Mouse (Mus musculus): ENCODE measurements at regions not wholly inside any gene's neighbourhood (a gene's known extent, or its start where the extent isn't known, plus 50 kb on each side); places are given as distances from the start of the nearest gene placed in this dataset.
A peak's percentile ranks its signal among the peaks of the same experiment; 100 is the strongest.

- no peak for DNase-seq (ENCODE audit: low spot score in 2 of 2)
These were observed 152.8 kb upstream of the Pgrmc2 start for GRCm38 (mm10) chr3:41235610-41236009.

GRCm38 (mm10) chr3:41234994-41235393 lies 152.1 kb upstream of the Pgrmc2 start:
- DNase-seq (ENCODE audit: low spot score in 2 of 2) = no peak

GRCm38 (mm10) chr3:41234191-41234590 lies 151.3 kb upstream of the Pgrmc2 start:
- DNase-seq (ENCODE audit: low spot score in 2 of 2) = no peak

GRCm38 (mm10) chr3:41233439-41233838 lies 150.6 kb upstream of the Pgrmc2 start:
- DNase-seq (ENCODE audit: low spot score in 2 of 2) = no peak

GRCm38 (mm10) chr3:41230961-41231377 lies 148.1 kb upstream of the Pgrmc2 start:
- no peak for DNase-seq (ENCODE audit: low spot score in 2 of 2)

GRCm38 (mm10) chr3:41229493-41229892 lies 146.6 kb upstream of the Pgrmc2 start:
- DNase-seq (ENCODE audit: low spot score in 2 of 2) = no peak

GRCm38 (mm10) chr3:41228536-41228935 lies 145.7 kb upstream of the Pgrmc2 start:
- peak in 1 of 2 experiments; percentile 34 for DNase-seq (ENCODE audit: low spot score in 2 of 2)

- no peak for DNase-seq (ENCODE audit: low spot score in 2 of 2)
These were observed 137.9 kb upstream of the Pgrmc2 start for GRCm38 (mm10) chr3:41220746-41221145.

GRCm38 (mm10) chr3:41217770-41218169 lies 134.9 kb upstream of the Pgrmc2 start:
- DNase-seq (ENCODE audit: low spot score in 2 of 2) = no peak

GRCm38 (mm10) chr3:41213533-41213932 lies 130.7 kb upstream of the Pgrmc2 start:
- no peak for DNase-seq (ENCODE audit: low spot score in 2 of 2)

- DNase-seq (ENCODE audit: low spot score in 2 of 2) = no peak
These were observed 127.5 kb upstream of the Pgrmc2 start for GRCm38 (mm10) chr3:41210333-41210732.

GRCm38 (mm10) chr3:41202895-41203294 lies 120.0 kb upstream of the Pgrmc2 start:
- no peak for DNase-seq (ENCODE audit: low spot score in 2 of 2)

- no peak for DNase-seq (ENCODE audit: low spot score in 2 of 2)
These were observed 118.9 kb upstream of the Pgrmc2 start for GRCm38 (mm10) chr3:41201782-41202181.

- no peak for DNase-seq (ENCODE audit: low spot score in 2 of 2)
These were observed 117.2 kb upstream of the Pgrmc2 start for GRCm38 (mm10) chr3:41200026-41200425.

- no peak for DNase-seq (ENCODE audit: low spot score in 2 of 2)
These were observed 115.5 kb upstream of the Pgrmc2 start for GRCm38 (mm10) chr3:41198216-41198976.

GRCm38 (mm10) chr3:41195113-41195975 lies 112.5 kb upstream of the Pgrmc2 start:
- DNase-seq (ENCODE audit: low spot score in 2 of 2) = peak; percentile 71 to 83

- DNase-seq (ENCODE audit: low spot score in 2 of 2) = no peak
These were observed 111.7 kb upstream of the Pgrmc2 start for GRCm38 (mm10) chr3:41194311-41195112.

GRCm38 (mm10) chr3:41185305-41186097 lies 102.7 kb upstream of the Pgrmc2 start:
- DNase-seq (ENCODE audit: low spot score in 2 of 2) = no peak

- DNase-seq (ENCODE audit: low spot score in 2 of 2) = no peak
These were observed 101.5 kb upstream of the Pgrmc2 start for GRCm38 (mm10) chr3:41184375-41184774.

- peak in 1 of 2 experiments; percentile 26 for DNase-seq (ENCODE audit: low spot score in 2 of 2)
These were observed 100.2 kb upstream of the Pgrmc2 start for GRCm38 (mm10) chr3:41182900-41183595.
